Mouse (Mus musculus): ENCODE data around the gene Hagh. TPM values are rescaled to one million over a fixed set of nuclear protein-coding genes. Genes with fewer than 3 reads are reported as not detected.

Gene Hagh
- polyA plus RNA-seq (2015; fragmentation: Nextera tagmentation; extraction: Ambion mirVana), result 56.7 TPM in 2 replicates

GRCm38 (mm10) chr17:24839842-24840241, at the start of gene Hagh:
Hagh (plus strand) TSS chr17:24840143.
- WGBS, result 45% methylated on average over 8 of the region's 8 CpGs
- Histone ChIP-seq H3K36me3 (no peaks in the 10 kb centered on the region), H3K9ac (no peak within 1 kb of the TSS), H3K4me2 (no peak within 1 kb of the TSS), H3K27ac (no peak within 1 kb of the TSS), H3K4me1 (replicated peaks) (0 out of 2 replicates have a peak, but pooled peaks cover 2% of the 10 kb centered on the region), H3K27me3 (peaks cover 17% of the 10 kb centered on the region), H3K4me3 (no peak within 1 kb of the TSS), H3K9me3 (replicated peaks) (no peaks in the 10 kb centered on the region)
- no peak for ATAC-seq (replicated peaks; ENCODE audit: insufficient number of reproducible peaks, insufficient read depth, low FRiP score, low read depth)

GRCm38 (mm10) chr17:24792190-24792589, 47.8 kb upstream of the Hagh start:
- Histone ChIP-seq H3K36me3 (no peaks in the 10 kb centered on the region), H3K27me3 (no peaks in the 10 kb centered on the region), H3K27ac (no peak overlapping the region), H3K4me3 (no peak overlapping the region), H3K9me3 (replicated peaks) (no peaks in the 10 kb centered on the region), H3K4me1 (replicated peaks) (no peaks in the 10 kb centered on the region), H3K9ac (no peak overlapping the region), H3K4me2 (no peak overlapping the region)
- ATAC-seq (replicated peaks; ENCODE audit: insufficient number of reproducible peaks, insufficient read depth, low FRiP score, low read depth), result no peak
- 58% methylated on average over 8 of the region's 8 CpGs for WGBS

GRCm38 (mm10) chr17:24794791-24795190, 45.2 kb upstream of the Hagh start:
- Histone ChIP-seq H3K27me3 (0 out of 2 replicates have a peak, but pooled peaks cover 5% of the 10 kb centered on the region), H3K4me3 (no peak overlapping the region), H3K4me2 (no peak overlapping the region), H3K9me3 (replicated peaks) (no peaks in the 10 kb centered on the region), H3K36me3 (no peaks in the 10 kb centered on the region), H3K4me1 (replicated peaks) (no peaks in the 10 kb centered on the region), H3K27ac (no peak overlapping the region), H3K9ac (no peak overlapping the region)
- no peak for ATAC-seq (replicated peaks; ENCODE audit: insufficient number of reproducible peaks, insufficient read depth, low FRiP score, low read depth)
- 68% methylated on average over 12 of the region's 12 CpGs for WGBS

GRCm38 (mm10) chr17:24796969-24797368, 43.0 kb upstream of the Hagh start:
- 67% methylated on average over 3 of the region's 3 CpGs for WGBS
- 0 out of 2 replicates have a peak, but pooled peaks cover 5% of the 10 kb centered on the region for H3K27me3 ChIP-seq
- H3K4me3 ChIP-seq, result no peak overlapping the region
- no peak overlapping the region for H3K9ac ChIP-seq
- ATAC-seq (replicated peaks; ENCODE audit: insufficient number of reproducible peaks, insufficient read depth, low FRiP score, low read depth), result no peak
- no peaks in the 10 kb centered on the region for H3K4me1 ChIP-seq (replicated peaks)
- H3K27ac ChIP-seq, result no peak overlapping the region
- H3K36me3 ChIP-seq, result no peaks in the 10 kb centered on the region
- no peak overlapping the region for H3K4me2 ChIP-seq
- no peaks in the 10 kb centered on the region for H3K9me3 ChIP-seq (replicated peaks)

- H3K4me2 ChIP-seq, result no peak overlapping the region
- no peaks in the 10 kb centered on the region for H3K9me3 ChIP-seq (replicated peaks)
- peaks cover 7% of the 10 kb centered on the region for H3K27me3 ChIP-seq
- no peak overlapping the region for H3K27ac ChIP-seq
- H3K4me1 ChIP-seq (replicated peaks), result no peaks in the 10 kb centered on the region
- ATAC-seq (replicated peaks; ENCODE audit: insufficient number of reproducible peaks, insufficient read depth, low FRiP score, low read depth), result no peak
- H3K9ac ChIP-seq, result no peak overlapping the region
- no peaks in the 10 kb centered on the region for H3K36me3 ChIP-seq
- 53% methylated on average over 9 of the region's 9 CpGs for WGBS
- no peak overlapping the region for H3K4me3 ChIP-seq
Measured at GRCm38 (mm10) chr17:24798229-24798628, 41.7 kb upstream of the Hagh start.

GRCm38 (mm10) chr17:24799476-24799875, 40.5 kb upstream of the Hagh start:
- 84% methylated on average over 4 of the region's 4 CpGs for WGBS
- Histone ChIP-seq H3K9ac (no peak overlapping the region), H3K36me3 (no peaks in the 10 kb centered on the region), H3K27me3 (peaks cover 18% of the 10 kb centered on the region), H3K4me3 (no peak overlapping the region), H3K9me3 (replicated peaks) (no peaks in the 10 kb centered on the region), H3K4me1 (replicated peaks) (peaks cover 6% of the 10 kb centered on the region; the same call in 1 of the 2 replicates), H3K27ac (no peak overlapping the region), H3K4me2 (no peak overlapping the region)
- no peak for ATAC-seq (replicated peaks; ENCODE audit: insufficient number of reproducible peaks, insufficient read depth, low FRiP score, low read depth)

- Histone ChIP-seq H3K36me3 (no peaks in the 10 kb centered on the region), H3K27me3 (peaks cover 27% of the 10 kb centered on the region), H3K4me1 (replicated peaks) (peaks cover 9% of the 10 kb centered on the region; the same call in 1 of the 2 replicates), H3K4me2 (no peak overlapping the region), H3K27ac (no peak overlapping the region), H3K4me3 (no peak overlapping the region), H3K9me3 (replicated peaks) (no peaks in the 10 kb centered on the region), H3K9ac (no peak overlapping the region)
- 56% methylated on average over 3 of the region's 3 CpGs for WGBS
- ATAC-seq (replicated peaks; ENCODE audit: insufficient number of reproducible peaks, insufficient read depth, low FRiP score, low read depth), result no peak
Measured at GRCm38 (mm10) chr17:24800524-24800923, 39.4 kb upstream of the Hagh start.

- ATAC-seq (replicated peaks; ENCODE audit: insufficient number of reproducible peaks, insufficient read depth, low FRiP score, low read depth), result peak; percentile 83
- Histone ChIP-seq H3K9me3 (replicated peaks) (no peaks in the 10 kb centered on the region), H3K4me1 (replicated peaks) (peaks cover 9% of the 10 kb centered on the region; the same call in 1 of the 2 replicates), H3K9ac (peak within 1 kb of the TSS; percentile 69), H3K4me2 (peak within 1 kb of the TSS; percentile 94), H3K27me3 (peaks cover 47% of the 10 kb centered on the region), H3K4me3 (peak within 1 kb of the TSS; percentile 66), H3K27ac (no peak within 1 kb of the TSS), H3K36me3 (no peaks in the 10 kb centered on the region)
- WGBS, result under 1% methylated on average over 71 of the region's 71 CpGs
Measured at GRCm38 (mm10) chr17:24803952-24804951, 35.7 kb upstream of the Hagh start, which contains the start of gene Meiob. Meiob (plus strand) TSS chr17:24804289.

- Histone ChIP-seq H3K27ac (no peak overlapping the region), H3K4me2 (no peak overlapping the region), H3K9ac (no peak overlapping the region), H3K9me3 (replicated peaks) (no peaks in the 10 kb centered on the region), H3K4me3 (no peak overlapping the region), H3K36me3 (no peaks in the 10 kb centered on the region), H3K4me1 (replicated peaks) (no peaks in the 10 kb centered on the region), H3K27me3 (peaks cover 27% of the 10 kb centered on the region)
- ATAC-seq (replicated peaks; ENCODE audit: insufficient number of reproducible peaks, insufficient read depth, low FRiP score, low read depth), result no peak
- 65% methylated on average over 3 of the region's 3 CpGs for WGBS
Measured at GRCm38 (mm10) chr17:24811211-24811610, 28.7 kb upstream of the Hagh start.

GRCm38 (mm10) chr17:24812215-24812614, 27.7 kb upstream of the Hagh start:
- H3K9me3 ChIP-seq (replicated peaks), result no peaks in the 10 kb centered on the region
- H3K4me1 ChIP-seq (replicated peaks), result no peaks in the 10 kb centered on the region
- H3K27me3 ChIP-seq, result peaks cover 21% of the 10 kb centered on the region
- H3K4me2 ChIP-seq, result no peak overlapping the region
- no peak for ATAC-seq (replicated peaks; ENCODE audit: insufficient number of reproducible peaks, insufficient read depth, low FRiP score, low read depth)
- no peak overlapping the region for H3K27ac ChIP-seq
- no peak overlapping the region for H3K9ac ChIP-seq
- H3K4me3 ChIP-seq, result no peak overlapping the region
- no peaks in the 10 kb centered on the region for H3K36me3 ChIP-seq
- WGBS, result 35% methylated on average over 2 of the region's 2 CpGs

GRCm38 (mm10) chr17:24815256-24815655, 24.7 kb upstream of the Hagh start:
- 81% methylated on average over 5 of the region's 5 CpGs for WGBS
- H3K4me1 ChIP-seq (replicated peaks), result no peaks in the 10 kb centered on the region
- H3K9me3 ChIP-seq (replicated peaks), result no peaks in the 10 kb centered on the region
- H3K4me2 ChIP-seq, result no peak overlapping the region
- no peak for ATAC-seq (replicated peaks; ENCODE audit: insufficient number of reproducible peaks, insufficient read depth, low FRiP score, low read depth)
- no peak overlapping the region for H3K27ac ChIP-seq
- H3K36me3 ChIP-seq, result no peaks in the 10 kb centered on the region
- H3K9ac ChIP-seq, result no peak overlapping the region
- no peak overlapping the region for H3K4me3 ChIP-seq
- peaks cover 8% of the 10 kb centered on the region for H3K27me3 ChIP-seq

All from heart, embryonic 15.5 days (tissue).